Mouse (Mus musculus) neural tube, embryonic 12.5 days (tissue): ENCODE measurements at regions not wholly inside any gene's neighbourhood (a gene's known extent, or its start where the extent isn't known, plus 50 kb on each side); places are given as distances from the start of the nearest gene placed in this dataset.
A peak's percentile ranks its signal among the peaks of the same experiment; 100 is the strongest.

Source experiments
- ATAC-seq: fragments of 200-750 bp; cut with Nextera tagmentation; 2 replicates; pipeline ENCODE4 v1.8.0; 2017; ENCODE audit warnings: low read depth, mild to moderate bottlenecking, moderate TSS enrichment, moderate library complexity; ENCODE audit not compliant: low FRiP score
- H3K27ac ChIP-seq: fragments of 300-500 bp; sonication (generic); 2 replicates; pipeline ENCODE4 v1.5.1; 2016
- H3K27me3 ChIP-seq: fragments of 300-500 bp; sonication (generic); replicated peaks from 2 replicates; pipeline ENCODE4 v1.6.1; 2016; ENCODE audit warnings: mild to moderate bottlenecking
- H3K36me3 ChIP-seq: fragments of 300-500 bp; sonication (generic); 2 replicates; pipeline ENCODE4 v1.6.1; 2016; ENCODE audit warnings: mild to moderate bottlenecking
- H3K4me1 ChIP-seq: fragments of 300-500 bp; sonication (generic); 2 replicates; pipeline ENCODE4 v1.6.1; 2016
- H3K4me2 ChIP-seq: fragments of 300-500 bp; sonication (generic); replicated peaks from 2 replicates; pipeline ENCODE4 v1.6.1; 2016; ENCODE audit warnings: mild to moderate bottlenecking
- H3K4me3 ChIP-seq: fragments of 300-500 bp; sonication (generic); 2 replicates; pipeline ENCODE4 v1.5.1; 2016
- H3K9ac ChIP-seq: fragments of 300-500 bp; sonication (generic); 2 replicates; pipeline ENCODE4 v1.6.1; 2016; ENCODE audit warnings: mild to moderate bottlenecking
- H3K9me3 ChIP-seq: fragments of 300-500 bp; sonication (generic); 2 replicates; pipeline ENCODE4 v1.6.1; 2016; ENCODE audit warnings: mild to moderate bottlenecking
- WGBS: fragments of 180-500 bp; shearing (Covaris S2); methylation state at CpG from one replicate; pipeline ENCODE4 v1.1.7; 2016; 5-methylcytosine and 5-hydroxymethylcytosine counted together

- Histone ChIP-seq H3K9me3 (no peaks in the 10 kb centered on the region), H3K27me3 (no peaks in the 10 kb centered on the region), H3K4me3 (no peak overlapping the region), H3K27ac (no peak overlapping the region), H3K9ac (no peak overlapping the region), H3K4me1 (peaks cover 12% of the 10 kb centered on the region; the same call in 1 of the 2 replicates), H3K36me3 (no peaks in the 10 kb centered on the region), H3K4me2 (no peak overlapping the region)
- WGBS = 90% methylated on average over 3 of the region's 3 CpGs
- no peak for ATAC-seq
These were observed 161.8 kb downstream of the 4930564D02Rik start for GRCm38 (mm10) chr3:105228401-105228800.

DNA sequence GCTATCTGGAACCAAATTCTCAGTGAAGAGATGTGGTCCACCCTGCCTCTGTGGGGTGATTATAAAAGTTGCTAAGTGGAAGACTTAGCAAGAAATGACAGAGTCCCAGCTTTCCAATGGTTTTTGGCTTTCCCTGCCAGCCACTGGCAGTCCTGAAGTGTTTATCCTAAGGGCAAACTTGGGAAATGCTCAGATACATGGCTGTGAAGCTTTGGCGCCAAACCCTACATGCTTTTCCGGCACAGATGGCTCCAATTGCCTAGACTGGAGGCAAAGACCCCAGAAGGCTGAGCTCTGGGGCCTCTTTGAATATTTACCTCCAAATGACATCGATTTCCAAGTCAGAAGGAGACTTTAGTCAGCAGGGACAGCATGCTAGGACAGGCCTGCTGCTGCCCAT, 174.4 kb downstream of the 4930564D02Rik start:
- ATAC-seq = no peak
- H3K9me3 ChIP-seq = no peaks in the 10 kb centered on the region
- no peak overlapping the region for H3K4me2 ChIP-seq

GRCm38 (mm10) chr3:105257096-105257495, 190.5 kb downstream of the 4930564D02Rik start:
- Histone ChIP-seq H3K27ac (no peak overlapping the region), H3K4me3 (no peak overlapping the region), H3K4me2 (no peak overlapping the region), H3K9ac (no peak overlapping the region), H3K4me1 (no peaks in the 10 kb centered on the region), H3K27me3 (no peaks in the 10 kb centered on the region), H3K36me3 (no peaks in the 10 kb centered on the region), H3K9me3 (no peaks in the 10 kb centered on the region)
- WGBS = 81% methylated on average over 2 of the region's 2 CpGs
- no peak for ATAC-seq

More for the DNA sequence above, 174.4 kb downstream of the 4930564D02Rik start:
- 83% methylated on average over 3 of the region's 3 CpGs for WGBS
- no peak overlapping the region for H3K27ac ChIP-seq
- no peaks in the 10 kb centered on the region for H3K36me3 ChIP-seq
- no peaks in the 10 kb centered on the region for H3K27me3 ChIP-seq
- H3K4me1 ChIP-seq = no peaks in the 10 kb centered on the region
- no peak overlapping the region for H3K4me3 ChIP-seq
- H3K9ac ChIP-seq = no peak overlapping the region

- Histone ChIP-seq H3K4me3 (no peak overlapping the region), H3K27me3 (no peaks in the 10 kb centered on the region), H3K27ac (no peak overlapping the region), H3K36me3 (no peaks in the 10 kb centered on the region), H3K4me2 (no peak overlapping the region), H3K4me1 (no peaks in the 10 kb centered on the region), H3K9ac (no peak overlapping the region), H3K9me3 (no peaks in the 10 kb centered on the region)
- WGBS = 31% methylated on average over 4 of the region's 4 CpGs
- no peak for ATAC-seq
These were observed 176.9 kb upstream of the Kcnd3 start for GRCm38 (mm10) chr3:105275241-105275640.

DNA sequence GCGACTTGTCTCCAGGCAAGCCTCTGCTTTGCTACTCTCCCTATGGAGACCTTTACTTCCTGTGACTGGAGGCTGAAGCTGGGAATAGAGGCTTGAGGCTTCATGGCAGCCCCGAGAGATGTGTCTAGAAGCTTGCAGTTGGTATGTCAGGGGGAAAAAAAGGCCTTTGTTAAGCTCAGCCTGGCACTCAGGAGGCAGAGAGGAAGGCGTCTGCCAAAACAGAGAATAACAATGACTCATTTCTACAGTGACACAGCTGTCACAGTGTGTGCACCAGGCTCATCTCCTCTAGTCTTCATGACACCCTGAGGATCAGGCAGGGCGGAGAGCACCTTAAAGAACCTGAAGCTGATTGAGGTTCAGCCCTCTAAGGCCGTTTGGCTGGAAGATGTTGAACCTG, 171.2 kb upstream of the Kcnd3 start:
- no peak overlapping the region for H3K27ac ChIP-seq
- ATAC-seq = no peak
- no peaks in the 10 kb centered on the region for H3K4me1 ChIP-seq
- H3K4me2 ChIP-seq = no peak overlapping the region
- H3K4me3 ChIP-seq = no peak overlapping the region
- 70% methylated on average over 5 of the region's 5 CpGs for WGBS
- H3K27me3 ChIP-seq = no peaks in the 10 kb centered on the region
- H3K36me3 ChIP-seq = no peaks in the 10 kb centered on the region
- no peaks in the 10 kb centered on the region for H3K9me3 ChIP-seq
- H3K9ac ChIP-seq = no peak overlapping the region

DNA sequence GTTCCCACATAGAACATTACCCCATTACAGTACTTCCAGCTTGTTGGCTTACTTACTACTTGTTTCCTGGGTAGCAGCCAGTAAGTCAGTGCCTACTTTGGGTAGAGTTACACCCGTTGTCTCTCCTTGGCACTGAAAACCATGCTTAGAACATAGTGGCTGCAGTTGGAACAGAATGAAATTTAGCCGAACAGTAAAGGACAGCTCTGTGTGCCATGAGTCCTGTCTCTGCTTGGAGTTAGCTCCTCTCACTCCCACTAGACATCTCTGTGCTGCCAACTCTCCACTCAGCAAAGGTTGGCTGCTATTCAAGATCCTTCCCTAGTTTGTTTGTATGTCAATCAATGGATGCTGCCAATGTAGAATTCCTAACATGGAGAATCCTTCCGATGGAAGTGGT, 170.4 kb upstream of the Kcnd3 start:
- Histone ChIP-seq H3K9me3 (no peaks in the 10 kb centered on the region), H3K4me1 (no peaks in the 10 kb centered on the region)

DNA sequence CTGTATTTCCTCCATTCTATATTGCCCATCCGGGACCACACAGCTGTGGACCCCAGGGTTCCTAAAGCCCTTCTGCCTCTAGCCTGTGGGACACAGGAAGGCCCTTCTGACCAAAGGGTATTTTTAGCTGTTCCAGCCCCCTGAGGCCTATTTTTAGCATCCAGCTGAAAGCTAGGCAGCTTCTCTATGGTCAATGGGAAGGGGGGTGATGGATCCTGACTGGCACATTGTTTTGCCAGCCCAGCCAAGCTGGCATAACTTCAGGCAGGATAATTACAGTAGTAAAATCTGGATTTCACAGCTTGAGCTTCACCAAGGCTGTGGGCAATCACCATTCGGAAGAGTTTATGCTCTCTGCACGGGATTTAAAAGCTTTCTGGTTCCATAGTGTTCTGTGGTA, 153.9 kb upstream of the Kcnd3 start:
- H3K27me3 ChIP-seq = no peaks in the 10 kb centered on the region

More for the DNA sequence above, 170.4 kb upstream of the Kcnd3 start:
- Histone ChIP-seq H3K27ac (no peak overlapping the region), H3K4me3 (no peak overlapping the region), H3K27me3 (no peaks in the 10 kb centered on the region), H3K9ac (no peak overlapping the region), H3K4me2 (no peak overlapping the region), H3K36me3 (no peaks in the 10 kb centered on the region)
- WGBS = 88% methylated on average over 3 of the region's 3 CpGs
- ATAC-seq = no peak

DNA sequence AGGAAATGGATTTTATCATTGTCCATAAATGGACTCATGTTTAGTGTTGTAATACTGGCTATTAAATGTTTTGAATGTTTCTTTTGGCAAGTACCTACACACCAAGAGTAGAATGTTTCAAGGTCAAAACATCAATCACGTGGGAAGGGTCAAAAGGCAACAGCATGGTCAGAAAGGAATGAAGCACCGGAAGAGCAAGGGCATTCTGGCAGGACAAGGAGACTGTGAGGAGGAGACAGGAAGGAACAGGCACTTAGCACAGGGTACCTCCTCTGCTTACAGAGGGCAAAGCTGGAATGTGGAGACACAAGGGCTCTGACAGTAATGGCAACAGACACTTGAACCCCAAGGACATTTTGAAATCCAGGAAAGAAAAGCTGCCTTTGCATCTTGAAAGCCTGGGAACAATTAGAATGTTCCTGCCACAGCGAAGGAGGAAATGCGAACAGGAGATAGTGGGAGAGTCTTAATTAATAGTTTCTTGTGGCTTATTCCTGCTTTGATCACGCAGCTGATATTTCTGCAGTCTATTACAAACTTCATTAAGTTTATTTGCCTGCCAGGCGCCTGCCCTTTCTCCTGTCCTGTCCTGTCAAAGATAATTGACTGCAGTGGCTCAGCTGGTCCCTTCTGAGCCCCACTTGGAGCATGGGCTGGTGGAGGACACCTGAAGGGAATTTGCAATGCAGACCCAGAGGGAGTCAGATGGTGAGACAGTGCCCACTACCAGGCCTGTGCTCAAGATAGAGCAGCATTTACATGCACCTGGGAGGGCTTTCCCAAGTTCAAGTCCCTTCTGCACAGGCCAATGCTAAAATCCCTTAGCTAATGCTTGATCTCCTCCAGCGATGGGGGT, 151.2 kb upstream of the Kcnd3 start:
- Histone ChIP-seq H3K36me3 (no peaks in the 10 kb centered on the region), H3K9me3 (no peaks in the 10 kb centered on the region), H3K4me2 (no peak overlapping the region), H3K9ac (no peak overlapping the region), H3K4me3 (no peak overlapping the region), H3K27ac (no peak overlapping the region), H3K4me1 (no peaks in the 10 kb centered on the region), H3K27me3 (no peaks in the 10 kb centered on the region)
- 68% methylated on average over 7 of the region's 7 CpGs for WGBS
- ATAC-seq = peak; percentile 61; the same call in 1 of the 2 replicates

More for the DNA sequence above, 153.9 kb upstream of the Kcnd3 start:
- Histone ChIP-seq H3K4me1 (no peaks in the 10 kb centered on the region), H3K4me3 (no peak overlapping the region), H3K36me3 (no peaks in the 10 kb centered on the region), H3K9me3 (no peaks in the 10 kb centered on the region), H3K9ac (no peak overlapping the region), H3K27ac (no peak overlapping the region), H3K4me2 (no peak overlapping the region)
- ATAC-seq = no peak
- 85% methylated on average over 3 of the region's 3 CpGs for WGBS

- H3K9me3 ChIP-seq = no peaks in the 10 kb centered on the region
- H3K27me3 ChIP-seq = no peaks in the 10 kb centered on the region
- H3K36me3 ChIP-seq = no peaks in the 10 kb centered on the region
- H3K4me1 ChIP-seq = no peaks in the 10 kb centered on the region
- no peak overlapping the region for H3K9ac ChIP-seq
- H3K4me2 ChIP-seq = no peak overlapping the region
- no peak overlapping the region for H3K4me3 ChIP-seq
- WGBS = 56% methylated on average over 2 of the region's 2 CpGs
- H3K27ac ChIP-seq = no peak overlapping the region
- ATAC-seq = no peak
These were observed 144.5 kb upstream of the Kcnd3 start for GRCm38 (mm10) chr3:105307676-105308075.

- H3K4me1 ChIP-seq = no peaks in the 10 kb centered on the region
- no peaks in the 10 kb centered on the region for H3K27me3 ChIP-seq
- ATAC-seq = no peak
- no peak overlapping the region for H3K4me3 ChIP-seq
- no peak overlapping the region for H3K9ac ChIP-seq
- no peaks in the 10 kb centered on the region for H3K36me3 ChIP-seq
- no peak overlapping the region for H3K27ac ChIP-seq
- no peaks in the 10 kb centered on the region for H3K9me3 ChIP-seq
- 95% methylated on average over 2 of the region's 2 CpGs for WGBS
- no peak overlapping the region for H3K4me2 ChIP-seq
These were observed 143.1 kb upstream of the Kcnd3 start for GRCm38 (mm10) chr3:105309020-105309419.

DNA sequence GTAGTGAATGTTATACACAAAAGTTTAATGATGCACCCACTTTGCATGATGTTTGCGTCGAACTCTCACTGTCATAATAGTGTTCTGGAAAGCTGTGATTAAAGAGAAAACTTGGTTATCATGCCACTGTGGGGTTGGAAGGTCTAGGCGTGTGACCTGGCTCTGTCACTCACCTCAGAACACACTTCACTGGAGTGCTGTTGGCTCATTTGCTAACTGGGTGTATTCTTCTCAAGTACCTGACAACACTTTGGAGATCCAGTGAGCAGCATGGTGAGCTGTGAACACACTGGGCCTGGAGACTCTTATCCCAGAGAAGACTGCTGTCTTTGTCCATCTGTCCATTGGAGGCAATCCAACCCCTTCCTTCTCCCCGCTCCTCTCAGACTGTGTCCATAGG, 98.9 kb upstream of the Kcnd3 start:
- Histone ChIP-seq H3K9me3 (no peaks in the 10 kb centered on the region), H3K4me2 (no peak overlapping the region), H3K27ac (no peak overlapping the region), H3K27me3 (no peaks in the 10 kb centered on the region), H3K4me3 (no peak overlapping the region), H3K4me1 (no peaks in the 10 kb centered on the region), H3K36me3 (no peaks in the 10 kb centered on the region), H3K9ac (no peak overlapping the region)
- 92% methylated on average over 4 of the region's 4 CpGs for WGBS
- no peak for ATAC-seq

GRCm38 (mm10) chr3:105354123-105354931, 97.8 kb upstream of the Kcnd3 start:
- H3K4me3 ChIP-seq = no peak overlapping the region
- H3K27ac ChIP-seq = no peak overlapping the region

More at GRCm38 (mm10) chr3:105354123-105354931, 97.8 kb upstream of the Kcnd3 start:
- no peak overlapping the region for H3K9ac ChIP-seq
- no peaks in the 10 kb centered on the region for H3K4me1 ChIP-seq
- WGBS = 76% methylated on average over 16 of the region's 16 CpGs
- H3K27me3 ChIP-seq = no peaks in the 10 kb centered on the region
- H3K4me2 ChIP-seq = no peak overlapping the region
- no peaks in the 10 kb centered on the region for H3K36me3 ChIP-seq
- H3K9me3 ChIP-seq = no peaks in the 10 kb centered on the region
- ATAC-seq = no peak
